Mouse (Mus musculus): ENCODE data around the gene Wee2.

Wee2 gene

DNA sequence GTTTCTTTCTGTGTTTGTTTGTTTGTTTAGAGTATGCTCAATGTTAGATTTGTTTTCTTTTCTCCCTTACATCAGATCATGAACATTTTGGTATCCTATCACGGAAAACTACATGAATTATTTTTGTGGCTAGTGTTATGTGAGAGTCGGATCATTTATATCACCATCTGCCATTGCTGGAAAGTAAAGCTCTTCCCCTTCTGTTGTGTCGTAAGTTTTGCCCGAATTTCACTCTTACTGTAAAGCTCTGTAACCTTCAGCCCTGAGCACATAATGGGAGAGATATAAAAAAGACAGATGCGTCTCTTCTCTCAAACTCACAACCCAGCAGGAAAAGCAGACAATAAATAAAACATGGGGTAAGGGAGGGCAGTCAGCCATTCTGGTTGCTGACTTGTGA is at the start of gene Wee2:
Gene Wee2 (plus strand): TSS at position 153 of the 400 bp plus-strand sequence.
- DNase-seq = no peak

GRCm38 (mm10) chr6:40390975-40391374 is 47.9 kb upstream of the Wee2 start:
- no peak for DNase-seq

DNA sequence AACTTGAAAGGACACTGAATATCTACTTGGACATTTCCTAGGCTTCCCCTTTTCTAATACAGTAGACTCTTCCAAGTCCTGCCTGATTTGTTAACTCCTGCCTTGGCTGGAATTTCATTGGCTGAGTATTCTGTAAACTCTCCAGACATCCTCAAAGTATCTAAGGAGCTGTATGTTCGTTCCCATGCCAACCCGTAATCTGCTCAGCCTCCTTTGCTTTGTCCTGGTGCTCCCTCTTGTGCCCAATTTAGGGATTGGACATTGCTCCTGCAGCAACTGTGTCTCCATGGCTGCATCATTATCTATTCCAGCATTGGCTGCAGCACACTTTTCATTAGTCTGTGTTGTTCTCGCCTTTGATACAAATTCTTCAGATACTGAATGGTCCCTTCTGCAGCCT is 45.7 kb upstream of the Wee2 start:
- DNase-seq = peak; percentile 60 to 74

- no peak for DNase-seq
Observed at GRCm38 (mm10) chr6:40402031-40402430, 36.9 kb upstream of the Wee2 start.

- DNase-seq = no peak
Observed at GRCm38 (mm10) chr6:40403640-40404285, 35.1 kb upstream of the Wee2 start.

DNA sequence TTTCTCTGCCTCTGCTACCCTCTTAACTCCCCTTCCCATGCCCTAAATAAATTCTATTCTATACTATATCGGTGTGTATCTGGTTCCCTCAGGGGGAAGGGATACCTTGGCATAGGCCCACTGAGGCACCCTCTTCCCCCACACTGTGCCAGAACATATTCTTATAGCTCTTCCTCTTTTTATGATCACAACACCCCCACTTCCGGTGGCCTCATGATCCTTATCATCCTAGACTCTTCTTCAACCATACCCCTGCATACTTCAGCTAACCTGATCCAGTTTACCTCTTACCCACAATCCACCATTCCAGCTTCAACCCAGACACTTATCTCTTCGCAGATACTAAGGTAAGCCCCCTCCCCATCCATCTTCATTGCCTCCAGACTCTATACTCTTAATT is 27.8 kb upstream of the Wee2 start:
- no peak for DNase-seq

GRCm38 (mm10) chr6:40413046-40413445 is 25.8 kb upstream of the Wee2 start:
- DNase-seq = no peak

- DNase-seq = no peak
Observed at GRCm38 (mm10) chr6:40413565-40413964, 25.3 kb upstream of the Wee2 start.

- no peak for DNase-seq
Observed at GRCm38 (mm10) chr6:40415799-40416198, 23.1 kb upstream of the Wee2 start.

DNA sequence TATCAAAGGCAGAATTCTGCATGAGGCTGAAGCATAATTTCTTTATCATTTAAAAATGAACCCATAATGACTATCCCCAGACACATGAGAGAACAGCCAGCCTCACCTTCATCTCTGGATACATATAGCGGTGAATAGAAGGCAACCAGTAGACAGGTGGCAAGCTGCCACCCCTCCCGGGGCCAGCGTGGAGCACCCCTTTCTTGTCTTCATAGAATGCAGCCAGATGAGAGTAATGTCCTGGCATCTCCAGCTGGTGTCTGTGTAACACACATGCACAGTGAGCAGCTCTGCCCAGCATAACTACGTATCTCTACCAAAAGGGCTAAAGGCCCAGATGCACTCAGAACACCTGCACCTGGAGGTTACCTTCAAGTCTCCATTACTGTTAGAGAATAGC is 20.5 kb upstream of the Wee2 start:
- DNase-seq = no peak

DNA sequence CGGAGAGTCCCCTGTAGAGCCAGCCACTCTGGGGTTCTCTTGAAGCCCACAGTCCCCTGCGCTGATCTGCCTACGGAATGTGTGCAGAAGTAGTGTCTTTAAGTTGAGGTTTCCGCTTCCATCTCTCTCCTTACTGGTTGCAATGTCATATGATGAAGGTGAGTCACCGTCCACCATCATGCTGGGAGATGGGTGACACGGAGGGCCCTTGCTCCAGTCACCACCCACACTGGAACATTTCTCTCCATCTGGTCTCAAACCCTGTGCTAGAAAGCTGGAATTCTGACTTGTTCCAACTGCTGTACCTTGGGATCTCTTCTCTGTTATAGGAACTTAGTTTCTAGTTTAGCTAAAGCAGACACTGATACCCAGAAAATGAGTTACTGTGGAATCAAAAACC is 17.8 kb upstream of the Wee2 start:
- DNase-seq = no peak

DNA sequence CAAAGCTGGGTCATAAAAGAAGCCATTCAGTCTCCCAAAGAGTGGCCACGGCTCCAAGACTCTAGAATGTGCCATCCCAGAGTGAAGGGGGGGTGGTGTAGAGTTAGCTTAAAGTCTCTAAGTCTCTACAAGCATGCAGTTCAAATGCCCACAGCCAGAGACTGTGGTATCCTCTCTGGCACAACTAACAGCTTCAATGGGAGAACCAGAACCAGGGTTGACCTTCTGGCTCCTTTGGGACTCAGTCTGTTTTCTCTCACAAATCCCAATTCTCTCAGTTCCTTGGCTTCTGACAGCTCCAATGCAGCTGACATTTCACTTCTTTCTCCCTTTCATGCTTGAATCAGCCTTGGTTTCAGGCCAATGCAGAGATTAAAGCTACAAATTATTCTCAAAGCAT is 15.9 kb upstream of the Wee2 start:
- DNase-seq = no peak

- peak; percentile 37 to 60 for DNase-seq
Observed at GRCm38 (mm10) chr6:40423774-40424173, 15.1 kb upstream of the Wee2 start.

GRCm38 (mm10) chr6:40427441-40427840 is 11.4 kb upstream of the Wee2 start:
- DNase-seq = no peak

GRCm38 (mm10) chr6:40428696-40429095 is 10.2 kb upstream of the Wee2 start:
- DNase-seq = no peak

DNA sequence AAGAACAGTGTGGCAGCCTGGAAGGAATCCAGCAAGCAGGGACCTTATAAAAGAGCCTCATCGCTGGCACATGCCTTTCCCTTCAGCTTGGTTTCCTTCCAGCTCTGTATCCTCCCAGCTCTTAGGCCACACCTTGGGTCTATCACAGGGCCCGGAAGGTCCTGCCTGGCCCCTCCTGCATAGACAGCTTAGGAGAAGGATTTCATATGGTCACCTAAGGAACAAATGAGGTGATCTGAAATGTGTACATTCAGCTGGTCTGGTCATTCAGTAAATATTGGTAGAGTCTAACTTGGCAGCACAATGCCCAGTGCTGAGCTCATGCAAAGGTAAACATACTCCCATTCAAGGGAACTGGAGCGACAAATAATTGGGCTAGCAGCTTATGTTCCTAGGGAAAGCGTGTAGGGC is 9.4 kb upstream of the Wee2 start:
- DNase-seq = peak; percentile 33 to 71

DNA sequence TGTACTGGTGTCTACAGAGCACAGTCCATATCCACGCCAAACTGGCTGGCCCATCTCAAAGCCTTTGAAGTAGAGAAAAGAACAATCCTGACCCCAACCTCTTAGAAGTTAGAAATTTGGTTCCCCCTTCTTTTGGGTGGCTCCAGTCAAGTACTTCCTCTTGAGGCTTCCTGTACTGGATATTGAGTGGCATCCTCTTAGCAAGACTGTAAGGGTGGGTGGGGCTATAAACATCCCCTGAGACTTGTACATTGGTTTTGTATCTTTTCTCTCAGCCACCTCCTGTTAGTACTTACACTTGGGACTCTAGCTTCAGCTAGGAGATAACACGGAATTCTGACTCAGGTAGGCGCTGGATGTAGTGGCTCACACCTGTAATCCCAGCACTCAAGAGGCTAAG is 8.6 kb upstream of the Wee2 start:
- DNase-seq = peak in 1 of 2 experiments; percentile 34

DNA sequence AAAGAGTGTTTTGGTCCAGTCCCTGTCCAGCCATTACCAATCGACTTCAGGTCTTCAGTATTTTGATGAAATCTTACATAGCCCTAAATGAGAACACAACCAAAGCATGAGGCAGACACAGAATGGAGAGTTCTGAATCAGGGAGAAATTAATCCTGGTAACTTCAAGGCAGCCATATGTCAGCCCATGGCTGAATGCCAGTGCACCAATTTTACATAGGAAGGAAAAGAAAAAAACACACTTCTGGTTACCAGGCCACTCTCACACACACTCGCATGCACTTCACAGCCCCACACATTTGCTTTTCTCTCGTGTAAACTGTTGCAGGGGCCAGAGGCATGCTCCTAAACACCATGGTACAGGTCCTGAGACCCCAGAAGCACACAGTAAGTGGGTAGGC is 8.0 kb upstream of the Wee2 start:
- DNase-seq = no peak

DNA sequence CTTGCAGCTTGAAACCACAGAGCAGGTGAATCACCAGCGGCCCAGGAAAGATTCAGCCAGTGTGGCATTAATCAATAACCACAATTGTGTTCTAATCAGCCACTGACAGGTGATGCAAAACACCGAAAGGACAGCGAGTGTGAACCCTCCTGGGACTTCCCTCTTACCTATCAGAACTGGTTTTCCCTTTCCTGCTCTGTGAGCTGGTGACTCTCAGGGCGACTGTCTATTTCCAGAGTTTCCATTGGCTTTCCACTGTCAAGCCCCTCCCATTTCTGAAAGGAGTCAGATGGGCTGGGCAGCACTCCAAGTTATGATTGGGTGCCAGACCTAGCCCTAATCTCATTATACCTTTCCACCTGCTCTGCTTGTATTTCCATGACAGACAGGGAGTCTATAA is 7.5 kb upstream of the Wee2 start:
- peak; percentile 30 to 62 for DNase-seq

- no peak for DNase-seq
Observed at GRCm38 (mm10) chr6:40431812-40432211, 7.1 kb upstream of the Wee2 start.

DNA sequence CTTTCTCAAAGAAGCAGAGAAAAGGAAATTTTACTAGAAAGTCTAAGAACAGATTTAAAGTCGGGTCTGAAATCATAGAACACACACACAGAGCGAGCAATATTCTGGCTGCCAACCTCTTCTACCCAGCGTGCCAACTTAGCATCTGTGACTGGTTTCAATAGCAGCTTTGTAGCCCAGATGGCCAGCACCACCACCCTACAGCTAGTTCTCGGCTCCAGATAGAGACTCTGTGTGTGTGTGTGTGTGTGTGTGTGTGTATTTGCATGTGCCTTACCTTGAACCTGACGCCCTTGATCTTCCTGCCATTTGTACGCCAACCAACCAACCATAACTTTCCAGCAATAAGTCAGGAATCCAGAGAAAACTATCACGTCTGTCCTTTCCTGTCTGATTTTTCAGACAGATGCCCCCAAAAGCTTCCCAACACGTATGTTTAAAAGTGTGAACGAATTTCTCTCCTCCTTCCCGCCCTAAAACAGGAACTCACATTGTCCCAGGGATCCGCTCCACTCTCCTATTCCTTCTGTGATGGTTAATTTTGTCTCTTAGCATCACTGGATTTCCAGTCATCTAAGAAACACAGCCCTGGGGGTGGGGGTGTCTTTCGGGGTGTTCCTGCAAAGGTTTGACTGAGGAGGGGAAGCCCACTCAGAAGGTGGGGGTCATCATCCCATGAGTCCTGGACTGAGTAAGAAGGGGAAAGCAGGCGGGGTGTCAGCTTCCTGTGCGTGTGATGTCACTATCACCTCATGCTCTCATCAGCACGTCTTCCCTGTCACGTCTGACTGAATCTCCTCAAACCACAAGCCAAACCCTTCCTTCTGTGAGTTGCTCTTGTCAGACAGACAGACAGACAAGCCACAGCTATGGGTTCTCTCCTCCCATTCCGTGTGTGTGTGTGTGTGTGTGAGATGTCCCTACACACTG is 6.3 kb upstream of the Wee2 start:
- no peak for DNase-seq

DNA sequence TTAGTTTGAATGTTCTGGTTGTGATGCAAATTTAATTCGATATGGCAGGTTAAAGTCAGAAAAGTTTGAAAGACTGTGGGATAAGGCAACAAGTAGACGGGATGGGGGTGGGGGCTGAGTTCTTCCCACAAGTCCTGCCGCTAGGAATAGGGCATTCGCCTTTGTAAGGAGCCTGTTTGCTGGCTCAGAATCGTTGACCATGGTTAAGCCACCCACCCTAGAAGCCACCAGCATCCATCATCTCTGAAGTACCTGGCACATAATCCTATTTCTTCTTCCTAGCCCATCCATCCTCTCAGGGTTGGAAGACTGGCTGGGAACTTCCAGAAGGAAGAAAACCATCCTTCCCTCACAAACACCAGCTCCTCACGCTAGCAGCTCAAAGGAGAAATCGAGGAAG is 4.2 kb upstream of the Wee2 start:
- no peak for DNase-seq

DNA sequence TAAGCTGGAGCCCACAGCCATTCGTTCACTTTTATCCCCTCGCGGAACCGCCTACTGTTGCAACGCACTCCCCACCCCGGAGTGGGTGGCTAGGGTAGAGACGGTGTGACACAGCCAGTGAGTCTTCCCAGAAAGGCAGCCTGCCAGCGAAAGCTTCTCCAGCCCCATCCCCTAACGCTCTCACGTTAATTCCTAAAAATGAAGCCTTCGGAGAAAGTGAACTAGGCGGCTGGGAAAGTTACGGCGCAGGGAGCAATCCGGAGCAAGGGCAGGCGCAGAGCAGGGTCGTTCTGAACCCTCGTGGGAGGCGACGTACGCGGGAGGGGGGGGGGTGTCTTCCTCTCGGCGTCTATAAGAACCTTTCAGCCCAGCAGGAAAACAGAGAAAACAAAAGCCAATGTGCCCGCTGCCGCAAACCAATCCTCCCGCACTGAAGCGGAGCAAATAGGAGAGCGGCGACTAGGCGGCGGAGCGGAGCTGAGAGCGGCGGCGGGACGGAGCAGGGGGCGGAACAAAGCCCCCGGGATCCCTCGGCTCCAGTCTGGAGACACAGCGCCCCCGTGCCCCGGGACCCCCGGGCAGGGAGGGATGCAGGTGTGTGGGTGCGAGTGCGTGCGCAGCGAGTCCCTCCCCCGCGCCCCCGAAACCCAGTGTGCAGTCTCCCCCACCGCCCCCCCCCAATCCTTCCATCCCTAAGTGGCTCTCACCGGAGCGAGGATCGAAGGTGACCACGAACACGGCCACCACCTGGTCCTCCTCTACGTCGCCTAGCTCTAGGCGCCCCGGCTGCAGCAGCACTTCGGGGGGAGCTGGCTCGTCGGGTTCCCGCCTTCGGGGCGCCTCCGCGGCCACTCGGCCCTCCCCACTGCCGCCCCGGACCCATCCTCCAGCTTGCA is 3.5 kb upstream of the Wee2 start:
- DNase-seq = peak; percentile 15 to 31

Data from lung, adult 18-20 months (tissue).